Mouse (Mus musculus): ENCODE data around the gene Grk5.

DNA sequence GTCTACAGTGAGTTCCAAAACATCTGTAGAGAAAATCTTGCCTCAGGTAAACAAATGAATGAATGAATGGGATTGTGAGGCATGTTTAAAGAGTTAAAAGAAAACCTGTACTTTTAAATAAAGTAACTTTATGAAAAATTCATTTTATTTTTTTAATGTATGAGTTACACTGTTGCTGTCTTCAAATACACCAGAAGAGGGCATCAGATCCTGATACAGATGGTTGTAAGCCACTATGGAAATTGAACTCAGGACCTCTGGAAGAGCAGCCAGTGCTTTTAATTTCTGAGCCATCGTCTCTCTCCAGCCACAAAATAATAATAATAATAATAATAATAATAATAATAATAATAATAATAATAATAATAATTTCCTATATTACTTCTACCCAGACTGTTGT, 19.1 kb upstream of the Grk5 start:
- peak; percentile 52 for TF ChIP-seq CTCF (IDR thresholded peaks at IDR 0.05; ENCODE audit: low read depth)
- no peak for TF ChIP-seq EP300 (IDR thresholded peaks at IDR 0.05; ENCODE audit: low read depth)
